Mouse (Mus musculus): ENCODE measurements at regions not wholly inside any gene's neighbourhood (a gene's known extent, or its start where the extent isn't known, plus 50 kb on each side); places are given as distances from the start of the nearest gene placed in this dataset.
A peak's percentile ranks its signal among the peaks of the same experiment; 100 is the strongest.
"Not testable (repeated sequence)": the region's sequence is repeated elsewhere in the genome, so short reads cannot be mapped to it uniquely, and the experiment has no call there.

DNA sequence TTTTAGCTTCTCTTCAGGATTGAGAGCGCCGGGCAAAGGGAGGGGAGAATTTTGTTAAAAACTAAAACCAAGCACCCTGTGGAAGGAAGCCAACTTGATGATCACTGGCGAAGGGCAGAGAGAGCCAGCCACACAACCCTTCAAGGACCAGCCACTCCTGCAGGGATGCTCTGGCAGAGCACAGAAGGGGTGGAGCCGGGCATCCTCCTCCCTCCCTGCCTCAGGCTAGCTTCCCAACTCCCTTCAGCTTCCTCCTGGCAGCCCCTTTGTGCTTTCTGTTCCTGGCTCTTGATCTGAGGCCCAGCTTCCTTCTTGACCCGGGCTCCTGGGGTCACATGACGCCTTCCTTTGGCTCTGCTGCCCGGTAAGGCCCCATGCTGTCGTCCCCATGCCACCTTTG, 591.8 kb upstream of the Gm10131 start:
- DNase-seq (ENCODE audit: low spot score) = no peak

DNA sequence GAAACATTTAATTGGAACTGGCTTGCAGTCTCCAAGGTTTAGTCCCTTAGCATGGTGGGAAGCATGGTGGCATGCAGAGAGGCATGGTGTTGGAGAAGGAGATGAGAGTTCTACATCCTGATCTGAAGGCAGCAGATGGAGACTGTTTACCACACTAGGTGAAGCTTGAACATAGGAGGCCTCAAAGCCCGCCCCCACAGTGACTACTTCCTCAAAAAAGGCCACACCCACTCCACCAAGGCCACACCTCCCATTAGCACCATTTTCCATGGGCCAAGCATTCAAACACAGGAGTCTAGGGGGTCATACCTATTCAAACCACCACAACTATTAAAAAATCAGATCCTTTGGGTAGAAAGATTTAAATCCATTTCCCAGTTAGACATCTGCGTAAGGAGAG, 591.3 kb upstream of the Gm10131 start:
- DNase-seq (ENCODE audit: low spot score) = no peak

DNA sequence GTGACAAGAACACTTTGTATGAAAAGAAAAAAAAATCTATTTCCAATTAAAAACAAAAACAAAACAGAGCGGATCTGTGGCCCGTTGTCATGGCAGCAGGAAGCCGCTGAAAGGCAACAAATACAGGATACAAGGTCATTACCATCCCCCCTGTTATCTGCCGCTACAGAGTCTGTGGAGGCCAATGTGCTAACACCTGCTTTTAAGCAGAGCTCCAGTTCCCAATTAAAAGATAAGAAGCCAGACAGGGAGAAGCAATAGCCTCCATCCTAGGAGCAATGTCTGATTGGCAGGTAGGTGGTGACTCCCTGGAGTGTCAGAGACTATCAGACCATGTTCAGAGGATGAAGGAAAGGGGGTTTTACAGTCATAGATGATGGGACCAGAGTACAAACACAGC, 587.5 kb upstream of the Gm10131 start:
- DNase-seq (ENCODE audit: low spot score) = no peak

DNA sequence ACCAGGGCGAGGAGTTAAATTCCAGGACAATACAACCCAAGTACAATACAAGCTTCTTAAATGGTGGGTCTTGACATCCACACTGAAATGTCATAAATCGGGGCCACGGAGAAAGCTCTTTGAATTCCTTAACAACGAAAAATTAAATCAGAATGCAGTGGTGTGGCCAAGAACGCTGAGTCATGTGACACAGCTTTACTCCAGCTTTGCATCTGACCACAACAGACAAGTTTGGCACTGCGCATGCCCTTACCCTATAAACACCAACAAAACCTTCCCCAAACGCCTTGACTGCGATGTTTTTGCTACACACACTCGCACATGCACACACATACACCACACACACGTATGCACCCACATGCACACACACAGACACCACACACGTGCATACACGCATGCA, 584.8 kb upstream of the Gm10131 start:
- DNase-seq (ENCODE audit: low spot score) = no peak

DNA sequence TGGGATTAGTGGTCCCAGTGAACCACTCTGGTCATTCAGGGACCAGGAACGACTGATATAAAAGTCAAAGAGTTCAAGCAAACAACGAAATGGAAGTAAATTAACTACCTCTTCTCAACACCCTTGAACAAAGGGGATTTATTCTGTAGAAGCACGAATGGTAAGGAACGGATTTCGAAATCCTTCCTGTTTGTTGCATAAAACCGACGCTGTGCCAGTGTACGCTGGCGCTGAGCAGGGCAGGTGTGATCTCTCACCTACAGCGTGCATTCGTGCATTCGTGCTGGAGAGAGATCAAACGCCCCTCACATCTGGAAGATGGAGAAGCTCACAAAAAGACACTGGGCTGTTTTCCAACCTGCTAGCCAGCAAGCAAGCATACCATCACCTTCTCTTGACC, 581.1 kb upstream of the Gm10131 start:
- no peak for DNase-seq (ENCODE audit: low spot score)

DNA sequence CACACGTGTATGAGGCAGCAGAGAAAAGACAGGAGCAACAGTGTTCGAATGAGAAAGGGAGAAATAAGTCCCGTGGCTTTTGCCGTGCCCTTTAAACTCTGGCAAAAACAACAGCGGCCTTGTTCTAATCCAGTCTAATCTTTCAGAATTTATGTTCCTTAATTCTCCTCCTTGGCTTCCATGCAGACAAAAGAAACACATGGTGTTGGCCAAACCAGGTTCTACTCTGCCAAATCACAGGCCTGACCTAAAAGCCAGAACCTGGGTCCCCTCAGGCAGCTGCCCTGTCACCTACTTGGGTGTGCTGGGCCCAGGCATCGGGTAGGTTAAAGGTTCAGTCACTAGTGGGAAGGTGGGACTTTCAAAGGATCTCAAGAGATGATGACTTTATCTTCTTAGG, 580.2 kb upstream of the Gm10131 start:
- no peak for DNase-seq (ENCODE audit: low spot score)

DNA sequence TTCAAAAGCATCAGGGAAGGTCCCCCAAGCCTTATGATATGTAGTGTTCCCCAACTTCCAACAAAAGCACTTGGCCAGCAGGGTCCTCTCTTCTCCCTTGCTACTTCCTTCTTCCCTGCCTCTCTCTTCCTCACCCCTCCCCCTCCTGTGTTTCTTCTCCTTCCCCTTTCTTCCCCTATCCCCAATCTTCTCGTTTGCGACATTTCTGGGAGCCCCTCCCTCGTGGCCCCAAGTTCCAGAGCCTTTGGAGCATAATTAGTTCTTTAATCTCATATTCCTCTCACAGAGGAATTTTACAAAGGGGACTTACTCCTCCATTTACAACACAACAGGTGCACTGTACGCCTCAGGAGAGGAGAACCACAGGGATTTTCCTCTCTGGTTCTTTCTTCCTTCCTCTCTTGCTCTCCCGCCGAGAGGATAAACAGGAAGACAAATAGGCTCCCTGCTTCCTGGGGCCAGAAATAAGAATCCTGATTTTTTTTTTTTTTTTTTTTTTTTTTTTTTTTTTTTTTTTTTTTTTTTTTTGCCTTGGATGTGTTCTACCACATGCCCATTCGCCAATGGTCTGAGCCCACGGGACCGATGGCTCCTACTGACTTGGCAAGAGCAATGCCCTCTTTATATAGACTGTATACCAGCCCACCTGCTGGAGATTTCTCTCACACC, 578.4 kb upstream of the Gm10131 start:
- DNase-seq (ENCODE audit: low spot score) = no peak

DNA sequence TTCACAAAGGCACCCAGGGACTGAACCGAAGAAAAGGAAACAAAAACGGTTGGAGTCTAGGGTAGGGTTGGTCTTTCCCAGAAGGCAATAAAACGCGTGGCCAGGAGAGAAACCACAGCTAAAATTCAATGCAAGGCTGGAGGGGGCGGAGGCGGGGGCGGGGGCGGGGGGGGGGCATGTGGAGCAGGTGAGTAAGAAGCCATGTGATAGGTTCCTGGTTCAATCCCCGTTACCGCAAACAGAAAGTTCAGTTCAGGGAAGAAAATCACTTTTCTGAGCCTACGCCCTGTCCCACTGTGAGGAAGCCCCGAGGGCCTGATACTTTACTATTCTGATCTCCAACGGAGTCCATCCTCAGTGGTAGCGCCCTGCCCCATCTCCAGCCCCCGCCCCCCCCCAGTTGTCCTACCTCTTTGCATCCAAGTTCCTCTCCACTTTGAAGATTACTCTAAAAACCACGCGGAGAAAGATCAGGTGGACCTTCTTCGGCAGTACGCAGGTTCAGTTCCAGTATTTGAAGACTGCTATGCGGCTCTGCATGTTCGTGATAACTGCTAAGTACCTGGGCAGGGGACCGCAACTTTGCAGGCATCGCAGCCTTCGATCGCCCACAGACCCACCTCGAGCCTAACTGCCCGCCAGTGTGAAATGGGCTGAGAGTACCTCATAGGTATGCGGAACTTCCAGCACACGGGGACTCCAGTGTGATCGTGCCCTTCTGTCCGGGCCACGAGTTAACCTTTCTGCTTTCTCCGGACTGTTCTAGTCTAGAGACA, 577.7 kb upstream of the Gm10131 start:
- DNase-seq (ENCODE audit: low spot score) = no peak

DNA sequence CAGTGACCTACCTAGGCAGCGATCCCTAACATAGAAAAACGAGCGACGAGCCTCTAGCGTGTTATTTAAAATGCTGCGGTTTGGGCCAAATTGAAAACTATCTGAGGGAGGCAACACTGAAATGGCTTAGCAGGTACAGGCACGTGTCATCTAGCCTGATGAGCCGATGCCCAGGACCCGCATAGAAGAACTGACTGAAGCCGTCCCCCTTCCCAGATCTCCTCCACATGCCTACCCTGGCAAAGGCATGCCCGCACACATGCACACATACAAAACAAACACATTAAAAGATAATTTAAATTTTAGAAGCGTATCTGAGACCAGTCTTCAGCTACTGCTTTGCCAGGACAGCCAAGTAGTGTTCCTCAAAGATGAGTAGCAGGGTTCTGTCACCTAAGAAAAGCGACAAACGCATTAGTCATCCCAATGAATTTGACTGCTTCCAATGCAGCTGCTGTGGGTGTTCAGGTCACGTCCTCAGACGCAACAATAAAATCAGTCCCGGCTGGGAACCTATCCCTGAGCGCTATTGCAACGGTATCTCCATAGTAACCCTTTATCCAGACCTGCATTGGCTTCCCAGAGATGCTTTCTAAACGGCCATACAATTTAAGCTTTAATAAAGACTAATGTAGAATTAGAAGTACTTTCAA, 577.0 kb upstream of the Gm10131 start:
- DNase-seq (ENCODE audit: low spot score) = no peak

DNA sequence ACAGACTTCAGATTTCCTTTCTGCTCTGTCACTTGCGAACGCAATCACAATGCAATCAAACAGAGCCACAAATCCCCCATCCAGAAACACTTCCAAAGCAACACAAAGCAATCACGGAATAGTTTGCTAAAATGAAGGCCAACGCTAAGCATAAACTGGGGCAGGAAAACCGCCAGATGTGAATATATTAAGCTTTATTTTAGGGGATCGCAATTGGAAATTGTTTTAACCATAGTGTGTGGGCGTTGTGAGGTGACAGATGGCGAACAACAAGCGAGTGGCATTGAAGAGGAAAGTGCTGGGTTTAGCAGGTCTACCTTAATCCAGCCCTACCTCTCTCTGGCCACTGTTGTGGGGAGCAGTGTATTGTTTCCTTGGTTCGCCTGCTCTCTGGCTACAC, 574.8 kb upstream of the Gm10131 start:
- DNase-seq (ENCODE audit: low spot score) = no peak

DNA sequence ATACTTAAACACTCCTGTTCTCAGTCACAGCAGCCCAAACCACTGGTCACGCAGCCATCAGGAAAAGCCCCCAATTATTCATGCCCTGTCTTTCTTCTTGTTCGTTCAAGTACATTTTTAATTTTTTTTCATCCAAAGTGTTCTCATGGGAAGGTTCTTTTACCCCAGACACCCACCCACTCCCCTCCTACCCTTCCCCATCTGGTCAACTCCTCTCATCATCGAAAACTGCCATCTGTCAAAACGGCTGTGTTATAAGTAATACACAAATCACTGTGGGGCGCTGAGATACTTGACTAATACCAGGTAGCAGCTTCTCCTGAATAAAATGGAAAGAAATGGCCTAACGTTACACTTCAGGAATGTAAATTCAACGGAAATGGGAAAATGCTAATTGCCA, 573.1 kb upstream of the Gm10131 start:
- no peak for DNase-seq (ENCODE audit: low spot score)

DNA sequence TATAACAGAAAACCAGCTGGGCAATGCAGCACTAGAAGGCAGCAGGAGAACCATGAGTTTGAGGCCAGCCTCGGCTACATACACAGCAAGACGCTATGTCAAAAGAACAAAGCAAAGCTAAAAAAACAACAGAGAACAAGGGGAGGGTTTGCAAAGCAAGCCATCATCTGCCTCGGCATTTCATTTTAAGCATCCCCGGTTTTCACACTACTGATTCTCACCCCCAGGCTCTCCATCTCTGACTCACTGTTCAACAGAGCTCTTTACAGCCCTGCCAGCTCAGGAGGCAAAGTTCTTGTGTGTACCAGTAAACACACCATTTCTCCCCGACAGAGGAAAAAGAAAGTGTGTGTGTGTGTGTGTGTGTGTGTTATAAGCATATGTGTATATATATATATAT, 571.6 kb upstream of the Gm10131 start:
- peak; percentile 41 for DNase-seq (ENCODE audit: low spot score)

DNA sequence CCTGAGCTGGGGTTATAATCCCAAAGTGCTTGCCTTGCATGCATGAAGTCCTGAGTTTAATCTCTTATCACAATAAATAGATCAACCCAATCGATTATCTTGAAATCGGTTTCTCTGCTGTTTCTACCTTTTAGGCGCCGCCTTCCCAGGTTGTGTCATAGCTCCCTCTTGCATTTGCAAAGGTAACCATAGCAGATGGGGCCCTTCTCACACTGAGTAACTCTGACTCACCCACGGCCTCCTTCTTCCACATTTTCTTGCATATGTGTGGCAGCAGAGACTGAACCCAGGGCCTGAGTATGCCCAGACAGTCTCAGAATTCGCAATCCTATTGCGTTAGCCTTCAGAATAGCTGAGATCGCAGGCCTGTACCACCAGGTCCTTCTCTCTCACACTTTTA, 570.7 kb upstream of the Gm10131 start:
- no peak for DNase-seq (ENCODE audit: low spot score)

DNA sequence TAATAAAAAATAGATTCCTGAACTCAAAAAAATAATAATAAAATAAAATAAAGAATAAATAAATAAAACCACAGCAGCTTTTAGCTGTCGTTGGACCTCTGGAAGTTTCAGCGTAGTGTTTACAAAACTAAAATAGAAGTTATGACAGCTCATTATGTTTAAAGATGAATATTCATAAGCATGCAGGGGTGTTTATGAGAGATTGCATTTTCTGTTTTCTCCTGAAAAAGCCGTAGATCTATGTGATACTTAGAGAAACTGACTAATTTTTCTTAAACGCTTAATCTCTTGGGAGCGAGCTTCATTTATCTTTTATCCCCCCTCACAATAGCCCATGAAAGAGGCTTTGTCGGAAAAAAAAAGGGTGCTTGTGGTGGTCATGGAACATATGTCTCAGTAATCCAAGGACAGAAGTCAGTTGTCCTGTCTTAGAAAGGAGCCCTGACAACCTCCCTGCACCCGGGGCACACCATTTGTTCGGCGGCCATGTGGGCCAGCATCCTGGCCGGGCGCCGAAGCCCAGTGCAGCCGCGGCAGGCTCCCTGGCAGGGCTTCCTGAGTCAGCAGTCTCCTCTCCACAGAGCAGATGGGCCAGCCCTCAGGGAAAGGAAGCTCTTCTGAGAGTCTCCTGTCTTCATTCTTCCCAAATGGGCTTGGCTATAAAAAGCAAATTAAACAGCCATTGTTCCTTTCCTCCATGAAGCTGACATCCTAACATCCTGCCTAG, 568.2 kb upstream of the Gm10131 start:
- no peak for DNase-seq (ENCODE audit: low spot score)

DNA sequence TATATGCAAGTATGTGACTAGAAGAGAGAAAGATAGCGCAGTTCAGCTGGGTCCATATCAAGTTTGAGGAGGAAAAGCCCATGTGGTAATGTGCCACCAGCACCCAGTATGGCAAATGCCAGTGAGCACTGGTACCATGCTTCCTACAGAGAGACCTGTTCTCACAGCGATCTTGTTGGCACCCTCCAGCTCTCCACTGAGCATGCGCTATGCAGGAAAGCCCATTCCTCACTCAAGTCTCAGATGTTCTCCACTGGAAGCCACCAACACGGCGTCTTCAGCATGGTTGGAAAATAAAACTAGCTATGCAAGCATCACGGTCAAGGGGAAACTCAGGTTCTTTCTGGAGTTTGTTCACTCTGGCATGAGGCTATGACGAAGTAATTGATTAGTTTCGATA, 567.3 kb upstream of the Gm10131 start:
- DNase-seq (ENCODE audit: low spot score) = no peak

DNA sequence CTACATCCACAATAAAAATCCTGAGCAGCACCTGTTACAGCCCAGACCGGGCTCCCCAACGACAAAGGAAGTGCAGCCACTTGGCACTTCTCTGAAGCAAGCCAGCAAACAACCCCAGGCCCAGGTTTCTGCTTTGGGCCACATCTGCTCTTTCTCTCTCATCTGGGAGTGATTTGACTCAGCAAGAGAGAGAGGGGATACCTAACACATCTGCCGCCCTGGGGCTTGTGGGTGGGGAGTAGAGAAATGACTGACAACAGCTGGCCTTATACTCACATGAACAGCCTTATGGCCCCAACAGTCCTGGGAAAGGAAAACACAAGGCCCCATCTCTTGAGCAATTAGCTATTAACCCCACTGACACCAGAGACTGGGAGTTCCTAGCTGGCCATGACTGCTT, 560.2 kb upstream of the Gm10131 start:
- DNase-seq (ENCODE audit: low spot score) = no peak

DNA sequence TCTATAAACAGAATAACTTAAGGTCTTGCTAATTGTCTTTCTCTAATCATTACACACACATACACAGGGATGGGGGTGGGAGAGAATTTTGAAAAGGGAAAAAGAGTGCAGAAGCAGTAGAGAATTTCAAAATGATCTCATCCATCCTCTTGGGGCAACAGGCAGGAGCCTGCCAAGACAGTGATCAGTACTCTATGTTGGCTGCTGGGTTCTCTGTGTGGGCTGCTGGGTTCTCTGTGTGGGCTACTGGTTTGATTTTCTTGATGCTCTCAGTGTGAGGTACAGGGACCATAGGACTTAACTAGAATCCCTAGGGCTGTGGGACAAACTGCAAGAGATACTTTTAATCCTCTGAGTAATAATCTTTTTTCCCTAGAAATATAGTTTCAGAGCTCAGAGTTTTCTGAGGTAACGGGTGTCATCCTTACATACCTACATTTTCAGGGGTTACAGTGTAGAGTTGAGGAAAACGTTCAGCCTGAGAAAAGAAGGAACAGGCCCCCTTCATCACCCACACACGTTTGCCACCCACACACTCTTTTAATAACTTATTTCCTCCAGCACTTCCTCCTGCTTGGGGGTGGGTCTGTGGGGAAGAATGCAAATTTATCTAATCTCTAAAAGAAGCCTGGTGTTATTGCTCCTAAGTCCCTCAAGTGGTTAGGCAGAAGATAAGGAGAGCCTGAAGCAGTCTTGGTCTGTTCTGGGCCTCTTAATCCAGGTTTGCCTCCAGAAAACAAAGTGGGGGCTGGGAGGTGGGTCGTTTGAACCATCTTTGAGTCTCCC, 559.6 kb upstream of the Gm10131 start:
- DNase-seq (ENCODE audit: low spot score) = no peak

DNA sequence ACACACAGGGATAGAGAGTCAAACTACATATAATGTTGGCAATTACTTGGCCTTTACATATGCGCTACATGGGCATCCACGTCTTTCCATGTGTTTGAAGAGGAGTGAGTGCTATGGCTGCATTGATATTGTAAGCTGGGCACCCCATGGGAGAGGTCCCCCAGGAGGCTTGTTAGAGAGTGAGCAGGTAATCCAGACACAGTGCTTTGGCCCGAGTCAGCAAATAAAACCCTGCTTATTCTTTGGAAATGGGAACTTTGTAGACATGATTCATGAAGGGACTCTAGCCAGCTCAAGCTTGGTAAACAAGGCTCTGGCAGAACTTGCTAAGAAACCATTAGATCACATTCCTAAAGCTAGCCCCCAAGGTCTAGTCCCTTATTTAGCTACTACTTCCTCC, 557.6 kb upstream of the Gm10131 start:
- no peak for DNase-seq (ENCODE audit: low spot score)

DNA sequence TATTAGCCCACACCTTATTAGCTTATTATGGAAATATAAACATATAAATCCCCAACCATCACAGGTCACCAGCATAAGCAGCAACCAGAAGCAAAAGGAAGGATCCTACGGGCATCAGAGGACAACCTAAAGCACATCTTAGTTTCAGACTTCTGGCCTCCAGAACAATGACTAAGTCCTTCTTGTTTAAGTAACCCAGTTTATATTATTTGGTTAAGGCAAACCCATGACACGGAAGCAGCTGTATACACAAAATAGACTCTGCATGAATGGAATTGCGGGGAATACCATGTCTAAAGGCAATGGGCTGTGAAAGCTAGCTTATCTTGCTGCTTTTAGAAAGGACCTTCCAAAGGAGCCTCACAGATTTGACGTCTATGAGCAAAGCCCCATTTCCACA, 552.9 kb upstream of the Gm10131 start:
- no peak for DNase-seq (ENCODE audit: low spot score)

DNA sequence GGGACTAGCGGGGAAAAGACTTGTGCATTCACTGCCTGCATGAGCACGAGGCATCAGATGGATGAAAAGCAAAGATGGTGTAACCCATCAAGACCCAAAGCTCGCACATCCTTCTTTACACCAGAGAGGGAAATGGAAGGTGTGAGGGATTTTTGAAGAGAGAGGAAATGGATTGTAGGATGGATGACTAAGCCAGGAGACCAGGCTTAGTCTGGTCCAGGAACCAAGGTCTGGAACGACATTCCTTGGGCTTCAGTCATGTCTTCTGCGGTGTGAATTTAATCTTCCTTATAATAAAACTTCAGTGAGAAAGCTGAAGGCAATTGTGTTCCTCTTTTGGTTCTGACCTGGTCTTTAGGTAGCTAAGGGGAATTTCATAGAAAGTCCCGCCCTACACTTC, 551.0 kb upstream of the Gm10131 start:
- no peak for DNase-seq (ENCODE audit: low spot score)

DNA sequence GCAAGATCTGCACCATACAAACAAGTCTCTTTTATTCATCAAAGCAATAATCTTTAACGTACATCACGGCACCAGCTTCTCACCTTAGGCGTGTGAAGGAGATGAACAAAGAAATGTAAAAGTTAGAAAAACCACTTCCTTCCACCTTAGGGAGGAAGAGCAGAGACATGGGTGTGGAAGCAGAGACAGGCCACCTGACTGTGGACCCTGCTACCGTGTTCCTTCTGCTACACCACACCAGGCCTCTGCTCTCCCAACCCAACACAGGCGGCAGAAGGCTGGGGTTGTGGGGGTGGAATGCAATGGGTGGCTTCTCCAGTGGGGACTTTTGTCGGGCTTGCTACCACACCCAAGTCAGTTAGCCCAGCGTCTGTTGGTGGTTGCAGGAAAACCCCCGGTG, 540.2 kb upstream of the Gm10131 start:
- DNase-seq (ENCODE audit: low spot score) = no peak

DNA sequence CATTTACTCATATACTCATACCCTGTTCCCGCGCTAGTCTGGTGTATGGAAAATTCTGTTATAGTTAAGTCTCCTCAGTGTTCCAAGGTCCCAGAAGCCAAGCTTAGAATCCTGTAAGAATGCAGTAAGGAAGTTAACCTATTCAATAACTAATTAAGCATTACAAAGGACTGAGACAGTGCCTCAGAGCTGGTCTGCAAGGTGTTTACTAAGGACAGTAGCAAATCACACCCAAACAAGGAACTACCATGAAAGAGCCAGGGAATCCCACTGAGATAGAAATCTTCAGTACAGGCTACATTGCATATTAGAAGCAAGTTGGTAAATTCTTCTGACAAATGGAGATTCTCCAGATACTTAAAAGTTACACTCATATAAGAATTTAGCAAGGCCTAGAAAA, 516.7 kb upstream of the Gm10131 start:
- not testable (repeated sequence) for DNase-seq (ENCODE audit: low spot score)
